Mouse (Mus musculus) lung, embryonic 15.5 days (tissue): Measurements from ENCODE around the gene Pcif1. TPM values are rescaled to one million over a fixed set of nuclear protein-coding genes. Genes with fewer than 3 reads are reported as not detected.
"Not testable (repeated sequence)": the region's sequence is repeated elsewhere in the genome, so short reads cannot be mapped to it uniquely, and the experiment has no call there.

ENCODE experiments used
- ATAC-seq: fragments of 200-750 bp; cut with Nextera tagmentation; 2 replicates; pipeline ENCODE4 v1.8.0; 2017; ENCODE audit warnings: moderate number of reproducible peaks, borderline replicate concordance; ENCODE audit not compliant: low FRiP score, low TSS enrichment; ENCODE audit errors: extremely low read depth
- H3K27ac ChIP-seq: fragments of 300-500 bp; sonication (generic); 2 replicates; pipeline ENCODE4 v1.5.1; 2015; ENCODE audit warnings: moderate library complexity, mild to moderate bottlenecking, inconsistent platforms
- H3K27me3 ChIP-seq: fragments of 300-500 bp; sonication (generic); 2 replicates; pipeline ENCODE4 v1.6.1; 2015; ENCODE audit warnings: inconsistent platforms
- H3K36me3 ChIP-seq: fragments of 300-500 bp; sonication (generic); 2 replicates; pipeline ENCODE4 v1.6.1; 2015; ENCODE audit warnings: inconsistent platforms
- H3K4me1 ChIP-seq: fragments of 300-500 bp; sonication (generic); 2 replicates; pipeline ENCODE4 v1.6.1; 2015; ENCODE audit warnings: inconsistent platforms
- H3K4me2 ChIP-seq: fragments of 300-500 bp; sonication (generic); 2 replicates; pipeline ENCODE4 v1.6.1; 2015; ENCODE audit warnings: inconsistent platforms, mild to moderate bottlenecking, moderate library complexity
- H3K4me3 ChIP-seq: fragments of 300-500 bp; sonication (generic); 2 replicates; pipeline ENCODE4 v1.5.1; 2015; ENCODE audit warnings: mild to moderate bottlenecking, inconsistent platforms
- H3K9ac ChIP-seq: fragments of 300-500 bp; sonication (generic); 2 replicates; pipeline ENCODE4 v1.6.1; 2015; ENCODE audit warnings: inconsistent platforms
- H3K9me3 ChIP-seq: fragments of 300-500 bp; sonication (generic); 2 replicates; pipeline ENCODE4 v1.6.1; 2016; ENCODE audit warnings: inconsistent platforms
- WGBS: fragments of 180-500 bp; shearing (Covaris S2); methylation state at CpG from one replicate; pipeline ENCODE4 v1.1.7; 2015; 5-methylcytosine and 5-hydroxymethylcytosine counted together
- polyA plus RNA-seq: library from polyadenylated mRNA; unstranded; fragments of >200 nt; fragmentation: Nextera tagmentation; extraction: Ambion mirVana; gene quantifications from 2 replicates; pipeline ENCODE4 v1.2.1, GENCODE M21; 2015

Gene Pcif1
- polyA plus RNA-seq, 1 experiment from 2014 or later: 74.4 TPM

- H3K4me3 ChIP-seq: peak within 1 kb of the TSS; percentile 57
- WGBS: under 1% methylated on average over 47 of the region's 47 CpGs
- peak; percentile 73 for ATAC-seq
- peak within 1 kb of the TSS; percentile 94 for H3K4me2 ChIP-seq
- no peaks in the 10 kb centered on the region for H3K27me3 ChIP-seq
- peak within 1 kb of the TSS; percentile 59 for H3K27ac ChIP-seq
- peaks cover 60% of the 10 kb centered on the region for H3K4me1 ChIP-seq
- H3K36me3 ChIP-seq: 0 out of 2 replicates have a peak, but pooled peaks cover 8% of the 10 kb centered on the region
- H3K9ac ChIP-seq: peak within 1 kb of the TSS; percentile 41
- no peaks in the 10 kb centered on the region for H3K9me3 ChIP-seq
These were observed 21.8 kb upstream of the Pcif1 start, which contains the start of gene Pltp for GRCm38 (mm10) chr2:164857101-164857821. Gene Pltp, minus strand, starts transcription at chr2:164857711.

DNA sequence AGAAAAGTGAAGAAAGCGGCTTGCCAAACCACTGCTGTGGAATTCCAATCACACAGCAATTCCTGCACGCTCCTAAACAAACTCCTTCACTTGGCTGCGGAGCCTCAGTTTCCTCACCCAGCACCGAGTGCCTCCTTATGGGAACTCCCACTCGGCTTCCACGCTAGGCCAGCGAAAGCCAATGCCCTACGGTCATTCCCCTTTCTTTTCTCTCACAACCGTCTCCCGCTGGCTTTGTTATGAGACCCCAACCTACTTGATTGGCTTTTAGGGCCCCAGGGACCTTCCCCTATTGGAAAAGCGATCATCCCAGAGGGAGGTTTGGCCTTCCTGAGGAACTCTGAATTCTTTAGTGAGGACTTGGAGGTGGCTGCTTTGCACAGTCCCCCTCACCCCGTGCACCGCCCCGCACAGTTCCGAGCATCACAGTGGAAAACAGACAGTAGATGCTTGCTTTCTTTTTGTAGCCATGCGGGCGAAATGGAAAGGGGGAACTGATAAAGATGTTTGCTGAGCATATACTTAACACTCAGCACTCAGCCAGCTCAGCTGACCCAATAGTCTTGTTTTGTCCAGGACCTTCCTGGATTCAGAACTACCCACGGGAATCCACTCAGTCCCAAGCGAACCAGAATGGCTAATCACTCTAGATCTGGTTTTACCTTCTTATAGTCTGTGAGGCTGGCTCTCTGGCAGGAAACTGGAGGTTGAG is 21.1 kb upstream of the Pcif1 start:
- ATAC-seq: no peak; the same call in 1 of the 2 replicates
- H3K27ac ChIP-seq: peak overlapping the region; percentile 59
- no peaks in the 10 kb centered on the region for H3K9me3 ChIP-seq
- H3K4me3 ChIP-seq: peak overlapping the region; percentile 57
- peak overlapping the region; percentile 94 for H3K4me2 ChIP-seq
- H3K9ac ChIP-seq: peak overlapping the region; percentile 41
- 8% methylated on average over 19 of the region's 19 CpGs for WGBS
- H3K27me3 ChIP-seq: no peaks in the 10 kb centered on the region
- H3K36me3 ChIP-seq: 0 out of 2 replicates have a peak, but pooled peaks cover 2% of the 10 kb centered on the region
- H3K4me1 ChIP-seq: peaks cover 67% of the 10 kb centered on the region

GRCm38 (mm10) chr2:164859155-164859554 is 19.9 kb upstream of the Pcif1 start:
- Histone ChIP-seq H3K27me3 (no peaks in the 10 kb centered on the region), H3K9ac (no peak overlapping the region), H3K36me3 (no peaks in the 10 kb centered on the region), H3K4me1 (peaks cover 68% of the 10 kb centered on the region), H3K4me3 (no peak overlapping the region), H3K9me3 (no peaks in the 10 kb centered on the region), H3K27ac (no peak overlapping the region), H3K4me2 (no peak overlapping the region)
- ATAC-seq: no peak
- 44% methylated on average over 2 of the region's 2 CpGs for WGBS

DNA sequence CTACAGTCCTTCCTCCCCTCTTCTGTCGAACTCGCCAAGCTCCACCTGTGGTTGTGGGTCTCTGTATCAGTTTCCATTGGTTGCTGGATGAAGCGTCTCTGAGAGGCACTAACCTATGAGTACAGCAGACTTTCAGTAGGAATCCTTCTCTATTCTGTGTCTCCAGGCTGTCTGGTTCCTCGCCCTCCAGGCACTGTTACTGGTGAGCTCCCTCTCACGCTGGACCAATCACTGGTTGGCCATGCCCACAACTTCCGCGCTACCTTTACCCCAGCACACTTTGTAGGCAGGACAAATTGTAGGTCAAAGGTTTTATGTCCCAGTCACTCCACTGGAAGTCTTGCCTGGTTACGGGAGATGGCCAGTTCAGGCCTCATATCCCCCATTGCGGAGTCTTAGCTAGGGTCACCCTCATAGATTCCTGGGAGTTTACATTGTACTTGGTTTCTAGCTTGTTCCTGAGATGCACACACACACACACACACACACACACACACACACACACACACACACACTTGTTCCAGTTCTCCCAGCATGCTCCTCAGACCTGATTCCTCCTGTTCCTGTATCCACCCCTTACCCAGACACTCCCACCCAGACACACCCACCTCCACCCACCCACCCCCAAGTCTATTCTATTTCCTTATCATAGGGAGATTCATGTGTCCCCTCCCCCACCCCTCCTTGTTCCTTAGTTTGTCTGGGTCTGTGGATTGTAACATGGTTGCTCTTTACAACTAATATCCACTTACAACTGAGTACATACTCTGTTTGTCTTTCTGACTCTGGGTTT is 19.3 kb upstream of the Pcif1 start:
- no peak for ATAC-seq

GRCm38 (mm10) chr2:164861094-164861493 is 18.0 kb upstream of the Pcif1 start:
- Histone ChIP-seq H3K4me1 (peaks cover 55% of the 10 kb centered on the region), H3K27me3 (no peaks in the 10 kb centered on the region), H3K4me3 (no peak overlapping the region), H3K9ac (no peak overlapping the region), H3K4me2 (no peak overlapping the region), H3K36me3 (no peaks in the 10 kb centered on the region), H3K27ac (peak overlapping the region; percentile 94), H3K9me3 (no peaks in the 10 kb centered on the region)
- WGBS: 52% methylated on average over 4 of the region's 4 CpGs
- no peak for ATAC-seq

More for the DNA sequence above, 19.3 kb upstream of the Pcif1 start:
- Histone ChIP-seq H3K9me3 (no peaks in the 10 kb centered on the region), H3K36me3 (no peaks in the 10 kb centered on the region), H3K9ac (no peak overlapping the region), H3K4me2 (no peak overlapping the region), H3K27me3 (no peaks in the 10 kb centered on the region), H3K4me3 (no peak overlapping the region), H3K27ac (no peak overlapping the region), H3K4me1 (peaks cover 66% of the 10 kb centered on the region)
- 63% methylated on average over 9 of the region's 9 CpGs for WGBS

DNA sequence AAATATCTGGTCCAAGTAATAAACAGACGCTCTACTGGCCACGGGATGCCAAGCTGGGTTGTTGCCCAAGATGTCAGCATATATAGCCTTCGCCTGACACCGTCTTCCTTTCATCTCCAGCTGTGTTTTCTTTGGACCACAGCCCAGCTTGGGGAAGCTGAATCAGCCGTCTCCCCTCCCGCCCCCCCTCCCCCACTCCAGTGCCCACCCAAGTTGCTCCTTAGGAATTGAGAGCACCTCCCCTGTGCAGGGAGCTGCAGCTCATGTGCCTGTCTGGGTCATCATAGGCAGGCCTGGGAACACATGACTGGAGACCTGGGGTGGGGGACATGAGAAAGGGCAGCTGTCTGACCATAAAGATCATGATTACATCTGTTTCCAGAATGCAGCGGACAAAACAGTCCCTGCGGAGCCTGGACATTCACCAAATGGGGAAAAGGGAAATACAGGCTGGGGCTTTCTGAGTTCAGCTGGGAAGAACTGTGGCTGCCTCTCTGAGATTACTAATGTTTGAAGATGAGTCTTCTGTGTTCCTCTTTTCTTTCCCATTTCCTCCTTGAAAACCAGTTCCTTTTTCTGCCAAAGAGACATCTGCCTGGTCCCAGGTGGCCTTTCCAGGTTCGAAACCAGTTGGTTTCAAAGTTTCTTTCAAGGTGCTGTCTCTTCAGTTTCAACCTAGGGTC is 16.8 kb upstream of the Pcif1 start:
- H3K9ac ChIP-seq: no peak overlapping the region
- WGBS: 20% methylated on average over 9 of the region's 9 CpGs
- no peaks in the 10 kb centered on the region for H3K9me3 ChIP-seq
- H3K36me3 ChIP-seq: no peaks in the 10 kb centered on the region
- no peak overlapping the region for H3K4me3 ChIP-seq
- H3K4me1 ChIP-seq: peaks cover 55% of the 10 kb centered on the region
- H3K27me3 ChIP-seq: no peaks in the 10 kb centered on the region
- ATAC-seq: peak; percentile 86
- H3K27ac ChIP-seq: peak overlapping the region; percentile 94
- 0 out of 2 replicates have a peak overlapping the region, but pooled peaks have one; percentile 16 for H3K4me2 ChIP-seq

GRCm38 (mm10) chr2:164863411-164863810 is 15.7 kb upstream of the Pcif1 start:
- H3K4me2 ChIP-seq, ATAC-seq, H3K4me3 ChIP-seq, H3K9me3 ChIP-seq, H3K27me3 ChIP-seq, H3K36me3 ChIP-seq, H3K9ac ChIP-seq: not testable (repeated sequence)
- 93% methylated on average over 8 of the region's 9 CpGs for WGBS
- H3K4me1 ChIP-seq: peaks cover 49% of the 10 kb centered on the region
- peak overlapping the region; percentile 94 for H3K27ac ChIP-seq

DNA sequence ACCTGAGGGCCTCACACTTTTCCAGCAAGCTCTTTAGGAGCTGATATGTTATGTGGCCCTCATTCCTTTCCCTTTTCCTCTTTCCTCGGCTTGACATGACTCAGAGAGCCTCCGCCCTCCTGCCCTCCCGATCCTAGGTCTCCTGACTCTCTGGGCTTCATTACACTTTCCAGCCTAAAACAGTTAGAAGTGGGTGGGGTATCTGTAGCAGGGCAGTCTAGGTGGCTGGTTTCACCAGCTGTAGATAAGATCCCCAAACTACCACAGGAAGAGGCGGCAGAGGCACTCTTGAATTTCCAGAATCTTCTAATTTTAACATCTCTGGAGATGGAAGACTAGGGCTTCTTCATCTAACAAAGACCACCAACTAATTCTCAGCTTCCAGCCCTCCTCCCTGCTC is 14.5 kb upstream of the Pcif1 start:
- no peak for ATAC-seq

DNA sequence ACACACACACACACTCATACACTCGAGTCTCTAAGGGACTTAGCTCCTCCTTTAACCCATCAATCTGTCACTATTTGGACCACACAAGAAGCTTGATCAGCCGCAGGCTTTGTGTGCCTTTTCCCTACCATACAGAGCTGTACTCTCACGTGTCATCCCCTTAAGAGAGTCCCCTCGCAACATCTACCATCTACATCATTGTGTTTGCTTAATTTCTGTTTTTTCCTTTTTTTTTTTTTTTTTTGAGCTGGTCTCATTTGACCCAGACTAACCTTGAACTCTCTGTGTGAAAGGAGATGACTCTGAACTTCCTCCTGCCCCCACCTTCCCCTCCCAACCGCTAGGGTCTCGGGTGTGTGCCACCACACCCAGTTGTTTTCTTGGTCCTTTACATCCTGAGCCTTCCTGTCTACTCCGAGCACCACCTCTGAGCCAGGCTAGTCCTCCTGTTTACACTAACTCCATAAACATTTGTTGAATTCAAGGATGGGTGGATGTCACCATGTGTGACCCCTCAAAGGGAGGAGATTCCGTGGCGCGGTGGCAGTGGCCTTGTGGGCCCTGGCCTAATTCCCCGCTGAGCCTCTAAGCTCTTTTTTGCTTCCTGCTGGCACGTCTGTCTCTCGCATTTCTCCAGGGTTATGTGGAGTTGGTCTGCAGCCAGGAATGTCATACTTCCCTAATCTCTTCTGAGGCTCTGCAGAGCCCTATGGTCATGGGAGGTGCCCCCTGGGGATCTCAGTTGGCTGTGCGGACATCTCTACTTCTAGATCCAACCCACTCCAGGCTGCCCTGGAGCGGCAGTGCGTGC is 12.2 kb upstream of the Pcif1 start:
- no peak overlapping the region for H3K9ac ChIP-seq
- H3K4me2 ChIP-seq: no peak overlapping the region
- ATAC-seq: peak; percentile 47; the same call in 1 of the 2 replicates

More for the DNA sequence above, 14.5 kb upstream of the Pcif1 start:
- H3K27me3 ChIP-seq: no peaks in the 10 kb centered on the region
- H3K36me3 ChIP-seq: no peaks in the 10 kb centered on the region
- 71% methylated on average over 4 of the region's 4 CpGs for WGBS
- H3K9ac ChIP-seq: no peak overlapping the region
- H3K9me3 ChIP-seq: no peaks in the 10 kb centered on the region
- H3K4me3 ChIP-seq: no peak overlapping the region
- H3K27ac ChIP-seq: no peak overlapping the region
- no peak overlapping the region for H3K4me2 ChIP-seq
- peaks cover 39% of the 10 kb centered on the region for H3K4me1 ChIP-seq

GRCm38 (mm10) chr2:164867566-164867965 is 11.5 kb upstream of the Pcif1 start:
- ATAC-seq: no peak
- no peak overlapping the region for H3K9ac ChIP-seq
- H3K4me3 ChIP-seq: no peak overlapping the region
- H3K27me3 ChIP-seq: no peaks in the 10 kb centered on the region
- WGBS: 90% methylated on average over 7 of the region's 7 CpGs
- peak overlapping the region; percentile 88 for H3K27ac ChIP-seq
- H3K4me2 ChIP-seq: no peak overlapping the region
- no peaks in the 10 kb centered on the region for H3K36me3 ChIP-seq
- peaks cover 17% of the 10 kb centered on the region for H3K4me1 ChIP-seq
- H3K9me3 ChIP-seq: no peaks in the 10 kb centered on the region

More for the DNA sequence above, 12.2 kb upstream of the Pcif1 start:
- 27% methylated on average over 16 of the region's 16 CpGs for WGBS
- Histone ChIP-seq H3K9me3 (no peaks in the 10 kb centered on the region), H3K4me3 (no peak overlapping the region), H3K36me3 (no peaks in the 10 kb centered on the region), H3K4me1 (peaks cover 23% of the 10 kb centered on the region), H3K27ac (peak overlapping the region; percentile 88), H3K27me3 (no peaks in the 10 kb centered on the region)
